Mouse (Mus musculus) forebrain, postnatal 0 days (tissue): ENCODE results near the gene Tfeb. TPM values are rescaled to one million over a fixed set of nuclear protein-coding genes. Genes with fewer than 3 reads are reported as not detected.

Experiments
- ATAC-seq: fragments of 200-750 bp; cut with Nextera tagmentation; 2 replicates; pipeline ENCODE4 v1.8.0; 2017; ENCODE audit warnings: mild to moderate bottlenecking, moderate library complexity
- DNase-seq: peaks from one replicate; pipeline ENCODE4 v3.0.0-alpha.2; 2015
- H3K27ac ChIP-seq: fragments of 300-500 bp; sonication (generic); 2 replicates; pipeline ENCODE4 v1.5.1; 2014; ENCODE audit warnings: low read depth, mild to moderate bottlenecking, antibody characterized with exemption, low read length, moderate library complexity, mixed read lengths
- H3K27me3 ChIP-seq: fragments of 300-500 bp; sonication (generic); 2 replicates; pipeline ENCODE4 v1.6.1; 2014; ENCODE audit warnings: mild to moderate bottlenecking, low read length, mixed read lengths; ENCODE audit not compliant: insufficient read depth
- H3K36me3 ChIP-seq: fragments of 300-500 bp; sonication (generic); 2 replicates; pipeline ENCODE4 v1.6.1; 2014; ENCODE audit warnings: mild to moderate bottlenecking, moderate library complexity; ENCODE audit not compliant: insufficient read depth
- H3K4me1 ChIP-seq: fragments of 300-500 bp; sonication (generic); 2 replicates; pipeline ENCODE4 v1.6.1; 2014; ENCODE audit warnings: antibody characterized with exemption; ENCODE audit not compliant: insufficient read depth
- H3K4me2 ChIP-seq: fragments of 300-500 bp; sonication (generic); 2 replicates; pipeline ENCODE4 v1.6.1; 2014; ENCODE audit warnings: low read depth, mild to moderate bottlenecking, moderate library complexity
- H3K4me3 ChIP-seq: fragments of 300-500 bp; sonication (generic); 2 replicates; pipeline ENCODE4 v1.5.1; 2014; ENCODE audit warnings: low read depth, low read length, mixed read lengths
- H3K9ac ChIP-seq: fragments of 300-500 bp; sonication (generic); 2 replicates; pipeline ENCODE4 v1.6.1; 2014; ENCODE audit warnings: mild to moderate bottlenecking
- H3K9me3 ChIP-seq: fragments of 300-500 bp; sonication (generic); 2 replicates; pipeline ENCODE4 v1.6.1; 2016; ENCODE audit warnings: low read length
- CTCF ChIP-seq: sonication (generic); IDR thresholded peaks from 2 replicates; pipeline ENCODE4 v1.5.1; 2016; ENCODE audit warnings: antibody characterized with exemption, control low read depth, low read depth
- WGBS: fragments of 180-500 bp; shearing (Covaris S2); extraction: QIAGEN DNeasy Blood & Tissue Kit; methylation state at CpG from one replicate; pipeline ENCODE4 v1.1.7; 2014; 5-methylcytosine and 5-hydroxymethylcytosine counted together
- polyA plus RNA-seq: library from polyadenylated mRNA; unstranded; fragments of >200 nt; fragmentation: Nextera tagmentation; extraction: Ambion mirVana; gene quantifications from 2 replicates; pipeline ENCODE4 v1.2.1, GENCODE M21; 2015
- total RNA-seq: library from RNA; depleted of rRNA; stranded (reverse); fragments of >200 nt; gene quantifications from 2 replicates; pipeline ENCODE4 v1.2.3, GENCODE M21; 2014; rRNA removed

Gene Tfeb
- total RNA-seq (4.1 and 5.5 TPM in 2 replicates), polyA plus RNA-seq (3.3 and 4.6 TPM in 2 replicates)

GRCm38 (mm10) chr17:47736856-47737255 lies at the start of gene Tfeb:
Gene Tfeb (plus strand): TSS chr17:47737030.
- Histone ChIP-seq H3K9ac (peak within 1 kb of the TSS; percentile 46), H3K27me3 (peaks cover 14% of the 10 kb centered on the region), H3K36me3 (no peaks in the 10 kb centered on the region), H3K9me3 (no peaks in the 10 kb centered on the region), H3K4me1 (0 out of 2 replicates have a peak, but pooled peaks cover 3% of the 10 kb centered on the region), H3K4me3 (peak within 1 kb of the TSS; percentile 52), H3K27ac (no peak within 1 kb of the TSS), H3K4me2 (peak within 1 kb of the TSS; percentile 95)
- 2% methylated on average over 37 of the region's 47 CpGs for WGBS
- ATAC-seq = peak; percentile 95
- peak; percentile 96 for TF ChIP-seq CTCF
- peak; percentile 95 for DNase-seq

DNA sequence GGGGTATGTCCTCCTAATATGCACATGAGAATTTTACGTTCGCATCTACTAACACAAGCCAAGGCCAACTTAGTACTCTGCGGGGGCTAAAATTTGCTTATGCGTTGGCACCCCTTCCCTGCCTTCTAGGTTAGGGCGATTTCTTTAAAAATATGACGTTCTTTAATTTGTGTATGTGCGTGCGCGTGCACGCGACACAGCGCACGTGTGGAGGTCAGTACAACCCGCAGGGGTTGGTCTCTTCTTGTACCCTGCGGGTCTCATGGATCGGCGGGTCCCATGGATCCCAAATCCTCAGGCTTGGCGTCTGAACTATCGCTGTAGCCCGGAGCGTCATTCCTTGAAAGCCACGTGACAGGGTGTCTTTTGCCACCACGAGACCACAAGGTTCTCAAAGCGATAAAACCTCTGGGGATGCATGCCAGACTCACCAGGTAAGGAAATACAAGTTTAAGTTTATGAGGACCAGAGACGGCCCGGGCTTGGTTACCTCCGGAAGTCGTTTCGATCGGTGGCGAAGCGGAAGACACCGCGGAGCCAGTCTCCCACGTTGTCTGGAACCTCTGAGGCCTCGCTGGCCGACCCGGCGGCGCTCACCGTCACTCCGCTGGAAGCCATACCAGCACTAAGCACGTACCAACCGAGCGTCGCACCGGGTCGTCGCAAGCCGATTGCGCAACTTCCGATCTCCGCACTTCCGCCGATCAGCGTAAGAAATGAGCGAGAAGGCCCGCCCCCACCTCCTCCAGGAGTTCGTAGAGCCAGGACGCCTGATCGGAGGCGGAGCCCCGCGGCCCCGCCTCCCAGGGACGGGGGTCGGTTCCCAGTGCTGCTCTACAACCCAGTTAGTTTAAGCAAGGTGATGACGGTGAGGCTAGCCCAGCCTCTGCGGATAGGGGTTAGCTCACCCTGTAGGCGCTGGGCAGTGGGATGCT lies 49.2 kb upstream of the Tfeb start:
- 2% methylated on average over 70 of the region's 70 CpGs for WGBS
- peak overlapping the region; percentile 91 for H3K4me2 ChIP-seq
- no peaks in the 10 kb centered on the region for H3K9me3 ChIP-seq
- H3K9ac ChIP-seq = peak overlapping the region; percentile 78
- TF ChIP-seq CTCF = no peak
- H3K4me3 ChIP-seq = peak overlapping the region; percentile 63
- peak overlapping the region; percentile 90 for H3K27ac ChIP-seq
- ATAC-seq (peak; percentile 91), DNase-seq (peak; percentile 98)
- no peaks in the 10 kb centered on the region for H3K27me3 ChIP-seq
- H3K36me3 ChIP-seq = peaks cover 22% of the 10 kb centered on the region
- H3K4me1 ChIP-seq = 0 out of 2 replicates have a peak, but pooled peaks cover 13% of the 10 kb centered on the region

- H3K9me3 ChIP-seq = no peaks in the 10 kb centered on the region
- no peaks in the 10 kb centered on the region for H3K27me3 ChIP-seq
- under 1% methylated on average over 9 of the region's 9 CpGs for WGBS
- no peak for ATAC-seq
- H3K4me3 ChIP-seq = peak within 1 kb of the TSS; percentile 63
- H3K4me1 ChIP-seq = 0 out of 2 replicates have a peak, but pooled peaks cover 13% of the 10 kb centered on the region
- H3K36me3 ChIP-seq = peaks cover 16% of the 10 kb centered on the region; the same call in 1 of the 2 replicates
- no peak for TF ChIP-seq CTCF
- no peak for DNase-seq
- peak within 1 kb of the TSS; percentile 91 for H3K4me2 ChIP-seq
- H3K27ac ChIP-seq = peak within 1 kb of the TSS; percentile 90
- H3K9ac ChIP-seq = peak within 1 kb of the TSS; percentile 78
These were observed 48.6 kb upstream of the Tfeb start, which contains the start of gene Tomm6 for GRCm38 (mm10) chr17:47688344-47688607. Gene Tomm6 (minus strand): TSS chr17:47688386.

DNA sequence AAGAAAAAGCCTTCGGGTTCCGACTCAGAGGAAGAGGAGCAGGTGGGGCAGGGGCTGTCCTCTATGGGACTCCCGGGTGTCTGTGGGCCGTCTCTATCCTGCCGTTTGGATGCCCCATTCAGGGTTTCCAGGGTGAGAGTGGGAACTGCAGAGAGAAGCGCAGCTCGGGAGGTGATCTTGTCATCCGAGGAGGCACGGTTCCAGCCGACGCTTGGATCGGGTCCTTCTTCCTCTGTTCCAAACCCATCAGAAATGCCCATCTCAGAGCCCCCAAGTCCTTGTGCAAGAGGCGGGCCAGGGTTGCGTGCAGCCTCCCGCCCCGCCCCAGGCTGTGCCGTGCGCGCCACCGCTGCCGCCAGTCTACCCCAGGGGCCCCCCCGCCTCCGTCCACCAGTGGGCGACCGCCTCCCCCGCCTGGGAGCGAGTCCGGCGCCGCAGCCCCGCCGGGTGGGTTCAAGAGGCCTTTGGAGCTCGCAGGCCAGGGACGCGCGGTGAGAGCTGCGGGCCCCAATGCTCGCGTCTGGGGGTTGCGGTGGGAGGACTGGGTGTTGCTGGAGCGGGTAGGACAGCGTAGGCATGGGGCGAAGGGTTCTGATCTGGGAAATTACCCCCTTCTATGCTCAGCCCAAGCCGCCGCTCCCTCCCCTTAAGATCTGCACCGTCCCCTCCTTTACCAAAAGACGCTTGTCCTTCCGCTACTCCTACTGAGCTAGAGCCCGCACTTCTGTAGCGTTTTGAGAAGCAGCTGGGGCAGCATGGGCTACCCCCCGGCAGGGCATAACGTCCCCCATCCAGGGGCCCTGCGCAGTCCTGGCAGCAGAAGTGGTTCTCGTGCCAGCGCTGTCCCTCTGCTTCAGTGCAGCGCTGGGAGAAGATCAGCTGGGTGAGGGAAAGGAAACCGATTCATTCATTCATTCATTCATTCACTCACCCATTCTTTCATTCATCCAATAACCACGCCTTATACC lies 47.9 kb upstream of the Tfeb start, which contains the start of gene Frs3:
Gene Frs3, plus strand, starts transcription at position 423 of the 968 bp plus-strand sequence.
- ATAC-seq (peak; percentile 78), DNase-seq (peak; percentile 82)
- Histone ChIP-seq H3K4me1 (0 out of 2 replicates have a peak, but pooled peaks cover 13% of the 10 kb centered on the region), H3K36me3 (peaks cover 13% of the 10 kb centered on the region; the same call in 1 of the 2 replicates), H3K4me3 (peak within 1 kb of the TSS; percentile 63), H3K27ac (peak within 1 kb of the TSS; percentile 90), H3K4me2 (peak within 1 kb of the TSS; percentile 91), H3K9ac (peak within 1 kb of the TSS; percentile 78), H3K27me3 (no peaks in the 10 kb centered on the region), H3K9me3 (no peaks in the 10 kb centered on the region)
- TF ChIP-seq CTCF = peak; percentile 41; the same call in 1 of the 2 replicates
- WGBS = 1% methylated on average over 54 of the region's 58 CpGs

- H3K4me2 ChIP-seq = peak overlapping the region; percentile 91
- H3K9me3 ChIP-seq = no peaks in the 10 kb centered on the region
- H3K4me1 ChIP-seq = 0 out of 2 replicates have a peak, but pooled peaks cover 13% of the 10 kb centered on the region
- peak overlapping the region; percentile 63; the same call in 1 of the 2 replicates for H3K4me3 ChIP-seq
- peaks cover 4% of the 10 kb centered on the region; the same call in 1 of the 2 replicates for H3K36me3 ChIP-seq
- no peak overlapping the region; the same call in 1 of the 2 replicates for H3K9ac ChIP-seq
- H3K27me3 ChIP-seq = no peaks in the 10 kb centered on the region
- H3K27ac ChIP-seq = no peak overlapping the region
- ATAC-seq (no peak), DNase-seq (no peak)
- no peak for TF ChIP-seq CTCF
- WGBS = 88% methylated on average over 8 of the region's 8 CpGs
These were observed 46.9 kb upstream of the Tfeb start for GRCm38 (mm10) chr17:47689894-47690293.

DNA sequence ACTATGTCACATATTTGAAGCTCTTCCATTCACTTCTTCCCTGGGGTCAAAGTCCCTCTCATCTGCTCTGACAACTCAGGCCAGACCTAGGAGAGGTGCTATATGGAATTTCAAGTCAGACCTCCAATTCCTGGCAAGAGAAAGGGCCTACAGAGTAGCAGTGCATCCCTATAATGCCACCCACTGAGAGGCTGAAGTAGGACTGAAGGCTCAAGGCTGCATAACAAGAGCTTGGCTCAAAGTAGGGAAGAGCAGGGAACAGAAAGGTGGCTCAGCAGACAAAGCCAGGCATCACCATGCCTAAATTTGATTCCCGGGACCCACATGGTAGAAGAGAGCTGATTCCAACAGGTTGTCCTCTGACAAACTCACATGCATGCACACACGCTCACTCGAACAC lies 45.2 kb upstream of the Tfeb start:
- no peak overlapping the region for H3K27ac ChIP-seq
- no peak for ATAC-seq
- no peak for TF ChIP-seq CTCF
- no peaks in the 10 kb centered on the region for H3K36me3 ChIP-seq
- no peak overlapping the region for H3K9ac ChIP-seq
- no peaks in the 10 kb centered on the region for H3K9me3 ChIP-seq
- no peaks in the 10 kb centered on the region for H3K27me3 ChIP-seq
- H3K4me3 ChIP-seq = no peak overlapping the region
- no peak for DNase-seq
- H3K4me1 ChIP-seq = 0 out of 2 replicates have a peak, but pooled peaks cover 13% of the 10 kb centered on the region
- no peak overlapping the region for H3K4me2 ChIP-seq
- 87% methylated on average over 3 of the region's 3 CpGs for WGBS
